Mouse (Mus musculus): ENCODE results near the gene Spryd4.

- TF ChIP-seq NANOG (IDR thresholded peaks at IDR 0.05; ENCODE audit: borderline replicate concordance, low read length), result no peak
- TF ChIP-seq CTCF (conservative IDR thresholded peaks at IDR 0.05; ENCODE audit: low read length), result no peak
These were observed 19.5 kb upstream of the Spryd4 start for GRCm38 (mm10) chr10:128231146-128231545.
